Mouse (Mus musculus): ENCODE results near the gene Capn5.

Gene Capn5

DNA sequence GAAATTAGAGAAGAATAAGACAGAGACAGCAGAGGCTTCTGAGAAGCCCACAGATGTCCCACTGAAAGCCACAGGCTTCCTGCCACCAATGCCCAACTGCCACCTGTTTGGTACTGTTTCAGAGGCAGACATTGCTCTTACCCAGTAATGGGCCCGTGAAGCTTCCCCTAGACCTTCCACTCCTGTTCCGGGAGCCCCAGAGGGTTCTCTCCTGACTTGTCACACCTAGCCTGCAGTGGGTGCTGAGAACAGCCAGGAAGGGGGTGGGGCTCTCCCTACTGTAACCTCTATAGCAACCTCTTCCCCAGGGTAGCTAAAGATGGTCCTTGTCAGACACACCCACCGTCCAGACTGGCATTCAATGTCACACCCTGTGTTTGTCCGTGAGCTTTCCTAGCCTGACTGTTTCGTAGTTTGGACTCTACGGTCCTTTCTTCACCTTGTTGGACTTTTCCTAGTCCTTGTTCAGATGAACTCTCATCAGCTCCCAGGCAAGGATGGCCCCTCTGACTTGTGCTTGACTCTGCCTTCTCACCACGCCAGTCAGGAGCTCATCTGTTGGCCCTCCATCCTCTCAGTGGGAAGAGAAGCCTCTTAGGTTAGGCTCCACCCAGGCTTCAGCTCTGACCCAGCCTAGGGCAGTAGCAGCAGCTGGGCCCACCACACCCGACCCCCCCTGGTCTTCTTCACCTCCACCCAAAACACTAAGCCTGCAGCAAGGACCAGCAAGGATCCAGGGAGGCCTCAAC is 1.6 kb downstream of the Capn5 start:
- DNase-seq (ENCODE audit: extremely low read depth, low read depth): no peak

DNA sequence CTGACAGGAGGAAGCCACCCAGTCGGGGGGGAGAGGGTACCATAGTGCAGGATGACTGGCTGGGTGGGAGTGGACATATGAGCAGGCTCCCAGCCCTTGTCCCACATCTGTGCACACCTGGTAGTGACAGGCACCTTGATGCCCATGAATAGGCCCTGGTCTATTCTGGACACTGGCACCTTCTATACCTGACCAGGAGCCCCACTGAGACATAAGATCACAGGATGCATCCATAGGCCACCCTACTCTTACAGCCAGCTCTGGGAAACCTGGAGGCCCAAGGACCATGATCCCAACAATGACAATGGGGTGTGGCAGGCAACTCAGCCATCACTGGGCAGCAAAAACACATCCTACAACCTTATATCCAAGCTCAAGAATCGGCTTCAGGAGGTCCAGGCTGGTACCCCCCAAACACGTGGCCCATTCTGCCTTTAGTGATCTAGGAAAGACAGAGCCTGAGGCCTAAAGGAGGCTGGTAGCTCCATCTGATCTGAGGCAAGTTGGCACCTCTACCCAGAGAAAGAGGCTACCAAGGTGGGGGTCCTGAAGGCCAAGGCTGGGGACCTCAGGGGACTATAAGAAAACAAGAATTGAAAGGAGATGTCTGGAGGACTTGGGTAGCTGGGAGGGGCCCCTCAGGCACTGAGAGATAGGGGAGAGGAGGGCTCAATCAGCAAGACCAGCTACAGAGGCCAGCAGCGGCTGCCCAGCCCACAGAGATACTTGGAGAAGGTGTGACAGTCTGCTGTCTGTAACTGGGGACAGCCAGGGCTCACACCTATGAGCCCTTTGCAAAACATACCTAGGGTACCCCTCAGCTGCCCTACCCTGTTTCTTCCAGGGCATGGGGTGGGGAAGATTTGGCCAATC is 3.0 kb downstream of the Capn5 start:
- no peak for DNase-seq (ENCODE audit: extremely low read depth, low read depth)

DNA sequence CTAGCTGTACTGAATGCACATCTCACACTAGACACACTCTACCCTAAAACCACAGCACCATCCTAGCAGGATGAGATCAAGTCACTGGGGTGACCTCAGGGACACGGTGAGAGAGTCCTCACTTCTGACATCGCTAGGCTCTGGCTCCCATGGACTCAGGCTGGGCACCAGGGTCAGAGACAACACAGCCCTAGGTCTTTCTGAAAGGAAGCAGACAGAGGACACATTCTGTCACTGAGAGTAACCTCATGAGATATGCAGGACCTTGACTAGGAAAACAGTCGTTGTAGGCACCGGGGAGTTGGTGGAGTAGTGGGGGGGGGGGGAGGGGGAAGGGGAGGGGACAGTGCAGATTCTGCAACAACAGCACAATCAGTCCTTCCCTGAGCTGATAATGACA is 4.7 kb downstream of the Capn5 start:
- DNase-seq (ENCODE audit: extremely low read depth, low read depth): no peak

DNA sequence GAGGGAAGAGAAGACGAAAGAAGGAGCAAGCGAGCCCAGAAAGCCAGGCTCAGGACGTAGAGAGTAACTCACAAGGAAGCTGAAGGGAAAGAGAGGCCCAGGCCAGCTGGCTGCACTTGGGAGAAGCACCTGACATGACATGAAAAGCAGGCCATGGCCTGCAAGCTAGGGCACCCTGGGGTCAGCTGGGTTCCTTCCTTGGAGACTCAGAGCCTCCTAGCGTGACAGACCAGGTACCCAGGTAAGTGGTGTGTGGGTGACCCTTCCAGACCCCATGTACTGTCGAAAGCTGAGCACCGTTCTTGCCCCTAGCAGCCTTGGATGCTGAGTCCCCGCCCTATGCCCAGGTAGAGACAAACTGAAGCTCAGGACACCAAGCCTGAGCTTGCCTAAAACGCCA is 5.4 kb downstream of the Capn5 start:
- no peak for DNase-seq (ENCODE audit: extremely low read depth, low read depth)

DNA sequence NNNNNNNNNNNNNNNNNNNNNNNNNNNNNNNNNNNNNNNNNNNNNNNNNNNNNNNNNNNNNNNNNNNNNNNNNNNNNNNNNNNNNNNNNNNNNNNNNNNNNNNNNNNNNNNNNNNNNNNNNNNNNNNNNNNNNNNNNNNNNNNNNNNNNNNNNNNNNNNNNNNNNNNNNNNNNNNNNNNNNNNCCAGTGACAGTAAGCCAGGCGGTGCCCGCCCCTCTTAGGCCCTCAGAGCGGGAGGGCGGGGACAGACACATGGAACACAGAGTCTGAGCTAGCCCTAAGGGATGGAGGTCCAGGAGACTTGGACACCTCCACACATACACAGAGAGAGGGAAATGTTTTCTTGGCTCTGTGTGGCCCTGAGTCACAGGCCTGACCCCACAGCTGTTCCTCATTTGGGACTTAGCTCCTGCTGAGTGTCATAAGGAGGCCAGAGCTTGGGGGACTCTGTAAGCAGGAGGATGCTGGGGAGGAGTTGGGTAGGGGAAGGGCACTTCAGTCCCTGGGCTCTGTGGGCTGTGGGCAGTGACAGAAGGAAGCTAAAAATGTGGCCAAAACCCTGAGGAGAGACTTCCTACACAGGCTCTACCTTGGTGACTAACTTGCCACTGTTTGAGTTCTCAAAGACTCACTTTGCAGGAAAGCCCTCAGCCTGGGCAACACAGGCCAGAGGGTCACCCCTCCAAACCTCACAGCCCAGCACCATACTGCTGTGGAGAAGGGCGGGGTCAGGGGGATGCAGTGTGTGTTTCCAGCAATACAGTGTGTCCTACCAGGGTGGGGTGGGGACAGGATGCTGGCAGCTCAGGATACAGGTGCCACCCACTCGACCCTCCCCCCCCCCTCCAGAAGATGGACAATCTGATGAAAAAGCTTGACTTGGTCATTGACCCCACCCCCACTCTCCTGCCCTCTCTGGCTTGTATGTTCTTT is 6.7 kb downstream of the Capn5 start:
- no peak for DNase-seq (ENCODE audit: extremely low read depth, low read depth)

DNA sequence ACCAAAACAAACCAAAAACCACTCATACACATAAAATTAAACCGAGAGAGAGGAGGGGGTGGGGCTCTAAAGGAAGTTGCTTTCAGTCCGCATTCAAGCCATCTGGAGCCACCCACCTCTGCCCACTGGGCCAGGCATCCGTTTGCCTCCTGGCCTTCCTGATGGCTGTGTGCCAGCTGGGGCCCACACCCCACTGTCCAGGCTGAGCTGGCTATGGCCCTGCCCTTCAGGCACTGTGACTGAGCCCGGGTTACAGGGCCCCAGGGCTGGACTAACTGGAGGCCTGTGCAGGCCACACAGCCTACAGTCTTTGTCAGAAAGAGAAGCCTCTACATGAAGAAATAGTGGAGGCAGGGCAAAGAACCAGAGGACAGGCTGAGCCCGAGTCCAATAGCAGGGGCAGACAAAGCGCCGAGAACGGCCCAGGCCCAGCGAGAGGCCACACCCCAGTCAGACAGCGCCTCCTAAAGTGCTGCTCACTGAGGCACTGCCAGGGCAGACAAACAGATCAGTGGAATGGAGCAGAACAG is 13.0 kb downstream of the Capn5 start:
- no peak for DNase-seq (ENCODE audit: extremely low read depth, low read depth)

DNA sequence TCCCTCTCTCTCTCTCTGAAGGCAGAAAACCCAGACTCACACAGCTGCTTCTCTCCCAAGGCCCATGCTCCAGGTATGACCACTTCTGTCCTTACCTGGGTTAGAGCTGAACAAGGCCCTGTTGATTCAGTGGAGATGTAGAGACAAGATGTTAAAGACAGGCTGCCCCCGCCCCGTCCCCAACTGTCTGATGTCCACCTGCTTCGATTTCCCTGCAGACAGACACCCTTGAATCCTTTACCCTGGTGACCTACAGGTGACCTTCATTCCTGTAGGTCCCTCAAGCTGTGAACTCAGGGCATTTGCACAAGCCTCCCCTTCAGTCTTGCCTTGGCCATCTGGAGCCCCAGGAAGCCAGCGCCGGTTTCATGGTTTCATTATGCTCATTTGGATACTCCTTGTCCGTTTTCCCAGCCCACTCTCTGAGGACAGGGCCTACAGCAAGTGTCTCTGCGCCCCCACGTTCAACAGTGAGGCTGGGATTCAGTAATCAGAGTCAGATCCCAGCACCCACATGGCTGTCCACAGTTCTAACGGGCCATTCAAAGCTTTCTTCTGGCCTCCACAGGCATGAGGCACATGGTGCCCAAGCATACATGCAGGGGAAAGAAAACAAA is 13.6 kb downstream of the Capn5 start:
- no peak for DNase-seq (ENCODE audit: extremely low read depth, low read depth)

DNA sequence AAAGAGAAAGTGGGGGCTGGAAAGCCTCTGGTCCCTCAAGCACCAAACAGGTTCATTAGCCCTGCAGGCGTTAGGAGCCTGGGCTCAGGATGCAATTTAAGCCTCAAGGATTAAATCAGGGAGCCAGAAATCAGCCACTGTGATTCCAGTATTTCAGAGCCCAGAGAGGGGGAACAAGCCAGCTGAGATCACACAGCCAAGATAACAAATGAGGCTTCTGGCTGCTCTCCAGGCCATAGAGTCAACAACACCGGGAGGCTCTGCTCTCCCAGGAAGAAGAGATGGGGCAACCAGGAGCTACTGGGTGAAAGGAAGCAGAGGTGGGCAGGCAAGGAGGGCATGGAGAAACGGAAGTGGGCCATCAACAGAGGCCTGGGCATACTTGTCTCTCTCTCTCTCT is 14.4 kb downstream of the Capn5 start:
- DNase-seq (ENCODE audit: extremely low read depth, low read depth): no peak

DNA sequence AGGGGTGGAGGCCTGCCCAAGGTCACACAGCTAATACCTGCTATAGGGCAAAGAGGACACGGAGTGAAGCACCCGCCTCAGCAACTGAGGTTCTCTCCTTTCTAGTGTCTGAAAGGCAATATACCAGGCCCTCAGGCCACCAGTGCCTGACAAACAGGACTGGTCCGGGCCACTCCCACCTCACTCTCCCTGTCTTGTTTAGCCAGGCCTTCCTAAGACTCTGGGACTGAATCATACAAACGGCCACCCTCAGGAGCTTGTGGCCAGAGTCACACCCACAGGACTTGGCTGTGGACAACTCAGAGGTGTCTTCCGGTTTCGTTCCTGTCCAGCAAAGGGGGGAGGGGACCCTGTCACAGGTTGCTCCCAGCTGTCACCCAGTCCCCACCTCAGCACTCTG is 15.8 kb downstream of the Capn5 start:
- no peak for DNase-seq (ENCODE audit: extremely low read depth, low read depth)

DNA sequence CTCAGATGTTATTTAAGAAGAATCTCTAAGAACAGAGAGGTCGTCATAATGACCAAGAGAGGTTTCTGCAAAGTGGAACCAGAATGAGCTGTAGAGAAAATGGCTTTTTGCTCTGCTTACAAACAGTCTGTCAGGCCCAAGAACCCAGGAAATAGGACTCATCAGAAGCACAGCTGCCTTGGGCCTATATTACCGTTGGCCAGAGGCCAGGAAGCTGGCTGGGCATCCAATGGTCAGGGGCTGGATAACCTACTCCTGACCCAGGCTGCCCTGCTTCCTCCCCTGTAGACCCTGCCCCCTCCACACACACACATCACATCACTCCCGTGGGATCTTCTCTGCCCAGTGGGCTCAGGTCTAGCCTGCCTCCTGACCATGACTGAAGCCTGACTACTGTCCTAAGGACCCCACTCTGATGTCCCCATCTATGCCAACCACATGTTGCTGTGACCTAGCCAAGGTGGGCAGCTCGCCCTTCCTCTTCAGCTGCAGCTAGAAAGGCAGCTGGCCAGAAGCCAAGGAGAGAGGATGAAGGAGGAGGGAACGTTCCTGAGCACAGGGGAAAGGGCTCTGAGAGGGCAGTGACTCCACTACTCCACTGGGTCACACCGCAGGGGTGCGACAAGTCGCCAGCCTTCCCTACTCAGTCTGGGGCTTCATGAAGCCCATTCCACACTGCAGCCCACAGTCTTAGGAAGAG is 17.9 kb downstream of the Capn5 start:
- DNase-seq (ENCODE audit: extremely low read depth, low read depth): no peak

DNA sequence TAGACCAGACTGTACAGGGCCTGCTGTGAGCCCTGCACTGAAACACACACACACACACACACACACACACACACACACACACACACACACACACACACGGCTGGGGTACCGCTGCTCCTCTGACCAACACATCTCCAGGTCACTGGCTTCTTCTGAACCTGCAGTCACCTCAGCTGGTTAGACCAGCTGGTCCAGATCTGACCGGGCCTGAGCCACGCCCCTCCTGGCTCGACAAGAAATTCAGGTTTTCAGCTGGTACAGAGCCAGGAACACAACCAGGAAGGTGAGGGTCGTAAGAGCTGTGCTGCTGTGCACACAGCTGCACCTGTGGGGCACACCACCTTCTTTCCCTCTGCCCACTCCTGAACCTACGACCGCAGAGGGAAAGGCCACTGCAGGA is 19.6 kb downstream of the Capn5 start:
- DNase-seq (ENCODE audit: extremely low read depth, low read depth): no peak

DNA sequence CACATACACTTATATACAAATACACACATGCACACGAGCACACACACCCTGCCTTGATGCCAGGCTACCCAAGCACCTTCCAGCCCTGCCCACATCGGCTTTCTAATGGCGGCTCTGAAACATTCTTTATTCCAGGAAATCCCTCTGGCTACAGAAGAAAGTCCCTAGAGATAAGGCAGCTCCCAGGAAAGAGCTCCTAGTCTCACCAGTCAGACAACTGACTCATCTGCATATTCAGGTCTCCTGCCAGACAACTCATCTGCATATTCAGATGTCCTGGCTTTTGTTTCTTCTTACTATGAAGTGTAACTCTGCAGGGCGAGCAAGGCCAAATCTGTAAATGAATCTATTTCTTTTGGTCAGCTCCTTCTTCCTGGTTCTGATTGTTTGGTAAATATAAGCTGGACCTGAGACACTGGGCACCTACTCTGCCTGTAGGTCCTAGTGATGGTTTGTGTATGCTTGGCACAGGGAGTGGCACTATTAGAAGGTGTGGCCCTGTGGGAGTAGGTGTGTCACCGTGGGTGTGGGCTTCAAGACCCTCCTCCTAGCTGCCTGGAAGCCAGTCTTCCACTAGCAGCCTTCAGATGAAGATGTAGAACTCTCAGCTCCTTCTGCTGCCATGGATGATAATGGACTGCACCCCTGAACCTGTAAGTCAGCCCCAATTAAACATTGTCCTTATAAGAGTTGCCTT is 20.3 kb downstream of the Capn5 start:
- DNase-seq (ENCODE audit: extremely low read depth, low read depth): no peak

DNA sequence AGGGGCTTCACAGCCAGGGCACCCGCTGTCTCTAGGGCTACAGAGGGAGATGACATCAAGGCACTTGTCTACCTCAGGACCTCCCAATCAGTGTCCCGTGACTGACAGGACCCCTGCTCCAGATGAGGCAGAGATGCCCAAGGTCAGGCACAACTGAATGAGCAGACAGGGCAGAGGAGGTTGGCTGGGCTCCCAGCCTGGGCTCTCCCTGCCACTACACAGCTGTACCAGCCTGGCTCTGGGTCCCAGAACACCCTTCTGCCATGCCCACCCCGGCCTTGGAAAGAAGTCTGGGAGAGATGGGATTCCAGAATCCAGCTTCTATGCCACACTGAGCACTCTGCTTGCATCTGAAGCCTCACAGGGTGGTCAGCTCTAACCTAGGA is 21.8 kb downstream of the Capn5 start:
- no peak for DNase-seq (ENCODE audit: extremely low read depth, low read depth)

DNA sequence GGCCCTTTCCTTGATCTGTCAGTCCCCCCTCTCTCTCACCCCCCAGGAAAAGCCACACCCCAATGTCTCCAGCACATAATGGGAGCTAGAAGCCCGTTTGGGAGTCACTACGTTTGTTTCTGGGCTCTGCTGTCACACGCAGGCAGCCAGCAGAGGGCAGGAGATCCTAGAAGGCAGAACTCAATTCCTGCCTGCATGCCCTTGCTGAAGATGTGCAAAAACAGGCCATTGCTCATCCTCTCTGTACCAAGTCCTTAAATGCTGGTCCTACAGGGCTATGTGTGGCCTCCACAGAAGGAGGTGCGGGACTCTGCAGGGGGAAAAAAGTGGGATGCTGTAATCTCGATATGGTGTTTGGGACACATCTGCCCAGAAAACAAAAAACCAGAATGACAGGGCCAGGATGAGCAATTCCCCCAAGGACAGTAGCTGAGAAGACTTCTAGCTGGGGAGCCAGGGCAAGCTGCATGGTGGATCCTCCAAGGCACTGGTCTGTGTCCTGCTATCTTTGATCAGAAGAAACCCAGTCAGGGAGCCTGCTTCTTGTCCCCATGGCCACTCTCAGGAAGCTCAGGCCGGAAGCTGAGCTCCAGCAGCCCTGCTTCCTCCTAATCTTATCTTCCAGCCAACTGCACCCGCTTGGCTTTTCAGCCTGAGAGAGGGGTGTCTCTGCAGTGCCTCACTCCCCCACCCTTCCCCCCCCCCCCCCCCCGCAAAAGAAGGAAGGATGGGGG is 22.4 kb downstream of the Capn5 start:
- DNase-seq (ENCODE audit: extremely low read depth, low read depth): peak; percentile 80

DNA sequence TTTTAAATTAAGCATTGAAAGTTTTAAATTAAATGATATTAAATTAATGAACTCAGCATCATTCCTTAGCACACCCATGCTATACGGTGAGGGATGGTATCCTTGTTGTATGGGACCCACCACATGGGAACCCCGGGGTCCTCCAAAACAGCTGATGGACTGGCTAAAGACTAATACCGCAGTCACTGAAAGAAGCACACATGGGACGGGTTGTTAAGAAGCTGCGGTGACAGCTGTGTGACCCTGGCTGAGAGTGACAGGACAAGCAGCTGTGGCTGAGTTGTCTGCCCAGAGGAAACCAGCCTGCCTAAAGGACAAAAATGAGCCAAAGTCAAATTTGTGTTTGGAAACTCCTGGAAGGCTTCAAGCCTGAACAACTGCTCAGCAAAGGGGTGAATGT is 24.2 kb downstream of the Capn5 start:
- no peak for DNase-seq (ENCODE audit: extremely low read depth, low read depth)

DNA sequence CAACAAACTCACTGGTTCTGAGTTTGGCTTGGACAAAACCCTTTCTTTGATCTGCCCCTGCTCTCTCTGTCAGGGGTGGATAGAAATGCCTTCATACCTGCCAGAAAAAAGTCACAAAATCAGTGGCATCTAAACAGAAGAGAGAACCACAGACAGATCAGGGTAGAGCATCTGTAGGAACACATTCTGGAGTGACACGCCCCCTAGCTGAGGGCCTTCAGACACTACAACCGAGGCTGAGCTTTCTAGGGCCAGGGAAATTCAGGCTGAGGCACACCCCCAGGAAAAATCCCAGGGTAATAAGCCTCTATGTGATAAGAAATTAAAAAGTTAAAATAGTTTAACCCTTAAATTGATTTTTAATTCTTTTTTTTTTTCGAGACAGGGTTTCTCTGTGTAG is 24.7 kb downstream of the Capn5 start:
- DNase-seq (ENCODE audit: extremely low read depth, low read depth): no peak

DNA sequence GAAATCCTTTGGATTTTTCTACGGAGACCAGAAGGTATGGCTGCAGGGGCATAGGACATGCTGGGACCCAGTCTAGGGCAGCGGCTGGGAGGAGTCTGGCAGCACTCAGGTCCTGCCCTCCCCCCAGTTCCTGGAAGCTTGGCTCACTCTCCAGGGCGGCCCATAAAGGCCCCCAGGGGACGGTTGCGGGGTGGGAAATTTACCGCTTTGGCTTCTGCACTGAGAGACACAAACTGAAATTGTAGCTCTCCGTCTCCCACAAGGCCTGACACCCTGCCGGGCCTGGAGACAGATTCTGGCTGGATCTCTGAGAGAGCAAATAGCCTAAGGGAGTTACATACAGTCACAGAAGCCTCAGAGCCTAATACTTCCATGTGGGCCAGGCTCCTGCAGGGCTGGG is 25.7 kb downstream of the Capn5 start:
- DNase-seq (ENCODE audit: extremely low read depth, low read depth): no peak

DNA sequence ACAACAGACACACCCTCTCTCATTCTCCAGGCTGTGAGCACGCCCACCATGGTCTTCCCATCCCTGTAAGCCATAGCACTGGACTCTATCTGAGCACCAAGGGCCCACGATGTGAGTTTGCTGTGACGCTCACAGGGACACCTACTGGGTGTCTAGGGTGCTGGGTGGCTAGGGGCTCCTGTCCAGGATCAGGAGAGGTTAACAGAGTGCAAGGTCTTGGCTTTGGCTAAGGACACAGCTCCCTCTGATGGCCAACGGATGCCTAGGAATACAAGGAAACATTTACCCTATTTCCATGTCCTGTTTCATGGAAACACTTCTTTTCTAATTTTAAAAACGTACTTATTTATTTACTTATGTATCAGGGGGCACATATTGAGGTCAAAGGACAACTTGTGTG is 27.5 kb downstream of the Capn5 start:
- DNase-seq (ENCODE audit: extremely low read depth, low read depth): no peak

DNA sequence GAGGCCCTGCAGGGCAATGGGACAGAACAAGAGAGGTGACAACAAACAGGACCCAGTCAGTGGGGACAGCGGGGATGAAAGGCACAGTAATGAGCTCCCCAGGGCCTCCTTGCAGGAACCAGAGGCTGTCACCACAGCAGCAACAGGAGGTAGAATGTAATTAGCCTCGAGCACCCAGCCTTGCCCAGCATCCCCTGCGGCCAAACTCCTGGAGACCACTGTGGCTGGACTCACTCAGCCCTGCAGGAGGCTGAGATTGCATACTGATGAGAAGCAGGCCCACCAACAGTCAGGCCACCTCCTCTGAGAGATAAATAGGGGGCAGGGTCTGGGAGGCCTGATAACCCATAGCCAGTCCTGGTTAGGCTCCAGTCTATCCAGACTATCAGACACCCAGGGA is 28.3 kb downstream of the Capn5 start:
- no peak for DNase-seq (ENCODE audit: extremely low read depth, low read depth)

Measured in MEL-GATA-1-ER (cell line).